Mouse (Mus musculus): ENCODE results near the gene Atp13a4. TPM values are rescaled to one million over a fixed set of nuclear protein-coding genes. Genes with fewer than 3 reads are reported as not detected.

Atp13a4 gene
- polyA plus RNA-seq, 1 experiment, result 2.6 TPM

DNA sequence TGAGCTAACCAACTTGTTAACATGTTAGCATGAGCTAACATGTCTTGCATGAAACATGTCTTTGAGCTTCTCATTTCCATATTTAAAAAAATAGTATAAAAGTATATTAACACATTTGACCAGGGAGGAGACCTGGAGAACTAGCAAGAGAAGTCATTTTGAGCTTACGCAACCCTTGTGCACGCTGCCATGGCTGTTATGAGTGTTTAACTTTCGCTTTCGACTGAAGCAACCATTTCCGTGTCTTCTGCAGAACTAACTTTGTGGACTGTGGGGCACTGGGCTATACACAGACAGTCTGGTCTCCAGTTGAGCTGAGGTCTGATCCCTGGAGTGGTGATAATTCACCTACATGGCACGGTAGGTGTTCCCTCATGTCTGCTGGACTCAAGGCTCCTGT is 17.6 kb downstream of the Atp13a4 start:
- DNase-seq, result no peak
- Histone ChIP-seq H3K36me3 (ENCODE audit: control insufficient read depth, insufficient read depth, low read length) (no peaks in the 10 kb centered on the region), H3K27ac (ENCODE audit: insufficient read depth, low read depth, low read length) (no peak overlapping the region), H3K4me3 (ENCODE audit: insufficient read depth, low read depth, low read length) (no peak overlapping the region), H3K27me3 (replicated peaks; ENCODE audit: control insufficient read depth, insufficient read depth, low read length) (no peaks in the 10 kb centered on the region), H3K4me1 (ENCODE audit: control insufficient read depth, insufficient read depth, low read length) (no peaks in the 10 kb centered on the region)
- TF ChIP-seq POLR2A (IDR thresholded peaks at IDR 0.05; ENCODE audit: low read depth, low read length) (no peak), CTCF (conservative IDR thresholded peaks at IDR 0.05; ENCODE audit: insufficient read depth, insufficient read length, low read depth, low read length) (no peak)
- 94% methylated on average over 6 of the region's 6 CpGs for WGBS

DNA sequence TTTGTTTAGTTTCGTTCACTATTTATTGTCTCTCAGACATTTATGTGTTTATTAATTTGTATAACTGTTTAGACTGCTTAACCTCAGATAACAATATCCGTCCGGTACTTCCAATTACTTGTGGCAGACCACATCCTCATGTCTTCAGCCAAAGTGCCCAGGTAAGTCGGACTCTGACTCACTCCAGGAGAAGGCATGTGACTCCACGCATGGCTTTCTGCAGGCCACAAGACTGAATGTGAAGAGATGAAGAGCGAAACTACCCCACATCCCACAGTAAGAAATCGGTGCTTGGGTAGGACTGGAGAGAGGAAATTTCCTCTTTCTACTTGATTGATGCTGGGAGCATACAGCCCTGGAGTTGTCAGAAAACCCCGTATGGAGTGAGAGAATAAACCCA is 18.1 kb downstream of the Atp13a4 start:
- WGBS, result 85% methylated on average over 8 of the region's 8 CpGs
- no peaks in the 10 kb centered on the region for H3K4me1 ChIP-seq (ENCODE audit: control insufficient read depth, insufficient read depth, low read length)
- no peaks in the 10 kb centered on the region for H3K27me3 ChIP-seq (replicated peaks; ENCODE audit: control insufficient read depth, insufficient read depth, low read length)
- H3K27ac ChIP-seq (ENCODE audit: insufficient read depth, low read depth, low read length), result no peak overlapping the region
- no peak for TF ChIP-seq POLR2A (IDR thresholded peaks at IDR 0.05; ENCODE audit: low read depth, low read length)
- TF ChIP-seq CTCF (conservative IDR thresholded peaks at IDR 0.05; ENCODE audit: insufficient read depth, insufficient read length, low read depth, low read length), result no peak
- H3K4me3 ChIP-seq (ENCODE audit: insufficient read depth, low read depth, low read length), result no peak overlapping the region
- H3K36me3 ChIP-seq (ENCODE audit: control insufficient read depth, insufficient read depth, low read length), result no peaks in the 10 kb centered on the region
- no peak for DNase-seq

DNA sequence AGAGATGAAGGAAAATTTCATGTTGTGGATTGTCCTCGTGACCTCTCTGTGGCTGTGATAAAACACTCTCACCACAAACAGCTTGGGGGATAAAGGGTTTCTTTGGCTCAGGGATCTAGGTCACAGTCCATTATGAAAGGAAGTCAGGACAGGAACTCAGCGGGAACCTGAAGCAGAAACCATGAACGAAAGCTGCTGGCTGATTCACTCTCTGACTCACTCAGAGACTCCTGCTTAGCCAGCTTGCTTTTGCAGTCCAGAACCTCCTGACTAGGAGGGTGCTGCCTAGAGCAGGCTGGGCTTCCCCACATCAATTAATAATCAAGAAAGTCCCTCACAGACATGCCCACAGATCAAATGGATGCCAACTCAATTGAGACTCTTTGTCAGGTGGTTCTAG is 32.2 kb downstream of the Atp13a4 start:
- peak; percentile 0 for DNase-seq
- Histone ChIP-seq H3K4me1 (ENCODE audit: control insufficient read depth, insufficient read depth, low read length) (no peaks in the 10 kb centered on the region), H3K27ac (ENCODE audit: insufficient read depth, low read depth, low read length) (no peak overlapping the region), H3K4me3 (ENCODE audit: insufficient read depth, low read depth, low read length) (no peak overlapping the region), H3K36me3 (ENCODE audit: control insufficient read depth, insufficient read depth, low read length) (no peaks in the 10 kb centered on the region), H3K27me3 (replicated peaks; ENCODE audit: control insufficient read depth, insufficient read depth, low read length) (no peaks in the 10 kb centered on the region)
- 39% methylated on average over 3 of the region's 3 CpGs for WGBS
- TF ChIP-seq POLR2A (IDR thresholded peaks at IDR 0.05; ENCODE audit: low read depth, low read length) (no peak), CTCF (conservative IDR thresholded peaks at IDR 0.05; ENCODE audit: insufficient read depth, insufficient read length, low read depth, low read length) (no peak)

DNA sequence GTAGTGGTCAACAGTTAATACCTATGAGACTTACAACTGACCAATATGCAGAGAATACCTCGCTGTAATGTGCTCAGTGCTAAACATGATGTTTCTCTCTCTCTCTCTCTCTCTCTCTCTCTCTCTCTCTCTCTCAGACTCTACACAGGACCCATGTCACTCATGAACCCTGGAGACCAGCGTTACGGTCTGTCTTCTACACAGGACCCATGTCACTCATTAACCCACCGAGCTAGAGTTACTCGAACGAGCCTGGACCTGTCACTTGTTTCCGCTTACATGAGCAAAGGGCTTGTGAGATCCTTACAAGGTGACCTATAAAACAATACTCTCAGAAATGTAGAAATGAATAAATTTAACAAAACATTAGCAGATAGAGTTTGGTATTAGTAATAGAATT is 33.9 kb downstream of the Atp13a4 start:
- no peaks in the 10 kb centered on the region for H3K4me1 ChIP-seq (ENCODE audit: control insufficient read depth, insufficient read depth, low read length)
- no peak overlapping the region for H3K27ac ChIP-seq (ENCODE audit: insufficient read depth, low read depth, low read length)
- 28% methylated on average over 7 of the region's 7 CpGs for WGBS
- H3K36me3 ChIP-seq (ENCODE audit: control insufficient read depth, insufficient read depth, low read length), result no peaks in the 10 kb centered on the region
- DNase-seq, result peak; percentile 58
- no peak overlapping the region for H3K4me3 ChIP-seq (ENCODE audit: insufficient read depth, low read depth, low read length)
- no peaks in the 10 kb centered on the region for H3K27me3 ChIP-seq (replicated peaks; ENCODE audit: control insufficient read depth, insufficient read depth, low read length)
- TF ChIP-seq CTCF (conservative IDR thresholded peaks at IDR 0.05; ENCODE audit: insufficient read depth, insufficient read length, low read depth, low read length) (no peak), POLR2A (IDR thresholded peaks at IDR 0.05; ENCODE audit: low read depth, low read length) (no peak)

DNA sequence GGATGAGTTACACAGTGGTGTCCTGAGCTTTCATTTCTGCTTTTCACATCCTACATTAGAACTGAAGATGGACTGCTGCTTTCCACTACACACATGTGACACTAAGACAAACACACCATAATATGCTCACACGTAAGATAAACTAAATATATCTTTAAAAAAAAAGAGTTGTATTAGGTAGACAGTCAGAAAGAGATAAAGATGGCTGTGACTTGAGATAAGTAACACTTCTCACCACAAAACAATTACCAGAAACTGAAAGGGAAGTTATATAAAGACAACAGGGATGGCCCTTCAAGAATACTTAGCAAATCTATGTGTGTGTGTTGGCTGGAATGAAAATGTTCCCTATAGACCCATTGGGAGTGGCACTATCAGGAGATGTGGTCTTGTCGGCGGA is 34.8 kb downstream of the Atp13a4 start:
- TF ChIP-seq POLR2A (IDR thresholded peaks at IDR 0.05; ENCODE audit: low read depth, low read length) (no peak), CTCF (conservative IDR thresholded peaks at IDR 0.05; ENCODE audit: insufficient read depth, insufficient read length, low read depth, low read length) (no peak)
- Histone ChIP-seq H3K4me1 (ENCODE audit: control insufficient read depth, insufficient read depth, low read length) (no peaks in the 10 kb centered on the region), H3K4me3 (ENCODE audit: insufficient read depth, low read depth, low read length) (no peak overlapping the region), H3K36me3 (ENCODE audit: control insufficient read depth, insufficient read depth, low read length) (no peaks in the 10 kb centered on the region), H3K27me3 (replicated peaks; ENCODE audit: control insufficient read depth, insufficient read depth, low read length) (no peaks in the 10 kb centered on the region), H3K27ac (ENCODE audit: insufficient read depth, low read depth, low read length) (no peak overlapping the region)
- no peak for DNase-seq
- WGBS, result 92% methylated on average over 3 of the region's 3 CpGs

DNA sequence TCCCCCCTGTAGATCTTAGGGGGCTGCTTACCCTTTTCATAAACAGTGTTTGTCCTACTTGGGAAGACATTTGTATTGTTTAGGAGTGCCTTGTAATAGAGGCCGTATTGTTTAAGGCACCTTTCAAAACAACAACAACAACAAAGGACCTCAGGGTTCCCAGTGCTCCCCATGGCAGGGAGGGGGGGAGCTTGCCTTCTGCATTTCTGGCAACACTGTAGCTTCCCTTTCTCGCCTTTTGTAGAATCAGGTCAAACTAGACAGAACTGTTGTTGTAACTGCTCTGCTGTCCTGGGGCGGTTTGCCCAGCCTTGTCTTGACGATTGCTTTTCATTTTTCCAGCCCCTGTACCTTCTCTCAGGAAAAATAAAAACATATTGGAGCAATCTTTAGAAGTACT is 40.0 kb downstream of the Atp13a4 start:
- Histone ChIP-seq H3K27me3 (replicated peaks; ENCODE audit: control insufficient read depth, insufficient read depth, low read length) (no peaks in the 10 kb centered on the region), H3K4me3 (ENCODE audit: insufficient read depth, low read depth, low read length) (no peak overlapping the region), H3K27ac (ENCODE audit: insufficient read depth, low read depth, low read length) (no peak overlapping the region), H3K36me3 (ENCODE audit: control insufficient read depth, insufficient read depth, low read length) (no peaks in the 10 kb centered on the region), H3K4me1 (ENCODE audit: control insufficient read depth, insufficient read depth, low read length) (no peaks in the 10 kb centered on the region)
- WGBS, result 64% methylated on average over 4 of the region's 4 CpGs
- TF ChIP-seq POLR2A (IDR thresholded peaks at IDR 0.05; ENCODE audit: low read depth, low read length), result no peak
- TF ChIP-seq CTCF (conservative IDR thresholded peaks at IDR 0.05; ENCODE audit: insufficient read depth, insufficient read length, low read depth, low read length), result no peak
- DNase-seq, result no peak

DNA sequence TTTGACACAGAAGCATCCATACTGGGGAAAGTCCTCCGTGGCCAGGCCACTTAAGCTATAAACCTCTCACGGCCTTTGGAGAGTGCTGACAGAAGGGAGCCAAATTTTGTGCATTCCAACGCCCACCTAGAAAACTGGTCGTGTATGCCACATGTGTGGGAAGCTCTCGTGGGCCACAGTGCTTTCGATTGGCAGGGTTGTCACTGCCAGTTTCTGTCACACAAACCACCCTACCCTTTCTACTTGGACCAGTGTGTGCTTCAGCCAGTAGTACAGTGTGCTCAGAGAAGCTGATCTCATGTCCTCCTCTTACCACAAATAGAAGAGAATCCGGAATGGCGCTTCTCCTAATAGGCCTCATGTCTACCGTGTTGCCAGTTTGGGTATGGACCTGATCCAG is 40.5 kb downstream of the Atp13a4 start:
- no peak overlapping the region for H3K4me3 ChIP-seq (ENCODE audit: insufficient read depth, low read depth, low read length)
- no peak for DNase-seq
- 71% methylated on average over 9 of the region's 9 CpGs for WGBS
- no peaks in the 10 kb centered on the region for H3K36me3 ChIP-seq (ENCODE audit: control insufficient read depth, insufficient read depth, low read length)
- TF ChIP-seq CTCF (conservative IDR thresholded peaks at IDR 0.05; ENCODE audit: insufficient read depth, insufficient read length, low read depth, low read length), result no peak
- no peak for TF ChIP-seq POLR2A (IDR thresholded peaks at IDR 0.05; ENCODE audit: low read depth, low read length)
- H3K4me1 ChIP-seq (ENCODE audit: control insufficient read depth, insufficient read depth, low read length), result no peaks in the 10 kb centered on the region
- no peak overlapping the region for H3K27ac ChIP-seq (ENCODE audit: insufficient read depth, low read depth, low read length)
- no peaks in the 10 kb centered on the region for H3K27me3 ChIP-seq (replicated peaks; ENCODE audit: control insufficient read depth, insufficient read depth, low read length)

DNA sequence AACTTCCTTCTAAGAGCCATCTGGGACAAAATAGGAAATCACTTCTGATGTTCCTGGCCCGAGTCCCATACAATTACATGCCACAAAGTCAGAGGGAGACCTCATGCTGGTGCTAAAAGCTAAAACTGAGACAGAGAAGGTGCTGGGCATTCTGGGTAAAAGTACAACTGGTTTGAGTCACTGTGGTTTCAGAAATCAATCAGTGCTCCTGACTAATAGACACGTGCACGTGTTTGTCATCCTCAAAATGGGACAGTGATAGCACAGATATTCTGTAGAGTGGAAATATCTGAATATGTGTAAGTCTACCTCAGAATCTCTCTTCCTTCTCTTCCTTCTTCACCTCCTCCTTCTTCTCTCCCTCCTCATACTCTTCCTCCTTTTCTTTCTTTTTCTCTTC is 53.6 kb downstream of the Atp13a4 start:
- Histone ChIP-seq H3K27ac (ENCODE audit: insufficient read depth, low read depth, low read length) (no peak overlapping the region), H3K4me1 (ENCODE audit: control insufficient read depth, insufficient read depth, low read length) (no peaks in the 10 kb centered on the region), H3K4me3 (ENCODE audit: insufficient read depth, low read depth, low read length) (no peak overlapping the region), H3K36me3 (ENCODE audit: control insufficient read depth, insufficient read depth, low read length) (no peaks in the 10 kb centered on the region), H3K27me3 (replicated peaks; ENCODE audit: control insufficient read depth, insufficient read depth, low read length) (no peaks in the 10 kb centered on the region)
- 85% methylated on average over 3 of the region's 3 CpGs for WGBS
- no peak for DNase-seq
- TF ChIP-seq POLR2A (IDR thresholded peaks at IDR 0.05; ENCODE audit: low read depth, low read length), result no peak
- TF ChIP-seq CTCF (conservative IDR thresholded peaks at IDR 0.05; ENCODE audit: insufficient read depth, insufficient read length, low read depth, low read length), result no peak
